26 mouse cellular contexts compared by ENCODE assay signal in genomic region chr5:37920481-37920880, GRCm38 (mm10).
DNase-seq lines count a peak whose midpoint lies in the region; ATAC-seq lines count a peak whose summit lies in the region.
"Had no signal": no experiment of that assay in that cellular context is flagged by ENCODE, and none has a peak within 500 bp of the region (broad histone marks: within the 10 kb centered on the region; RNA-seq: fewer than 3 reads in every experiment).

No protein-coding gene starts in this region.

- peak; percentile 61 for DNase-seq in midbrain, embryonic 11.5 days (ENCODE audit: low spot score, missing footprints)
- peak; percentile 90 for DNase-seq in R1 (ENCODE audit: low read depth, low spot score)
- peak; percentile 19 for DNase-seq in embryonic facial prominence, embryonic 14.5 days (ENCODE audit: low spot score)
- DNase-seq in lung, postnatal 25 days (ENCODE audit: low spot score): no peak
- no peak for DNase-seq in heart, adult 8-10 months (ENCODE audit: low spot score)
- DNase-seq: adrenal gland, adult 2 months; adrenal gland, postnatal 14 days; B cell, adult 2 months; cerebellum, adult 11 months; cerebellum, adult 8-10 months; cerebellum, postnatal 10 days; cerebellum, postnatal 36 days; embryo, embryonic 11 days; gastrocnemius, postnatal 25 days; heart, adult 18-20 months; heart, postnatal 14 days; heart, postnatal 4 days had no signal

- H3K9ac ChIP-seq in midbrain, embryonic 11.5 days (ENCODE audit: low read length): no peak overlapping the region
- H3K9ac ChIP-seq in midbrain, embryonic 15.5 days: no peak overlapping the region
- no peak overlapping the region for H3K9ac ChIP-seq in embryonic facial prominence, embryonic 14.5 days (ENCODE audit: low read depth, low read length)
- no peak overlapping the region for H3K9ac ChIP-seq in forebrain, embryonic 13.5 days
- H3K9ac ChIP-seq: forebrain, embryonic 15.5 days; heart, embryonic 13.5 days; hindbrain, embryonic 14.5 days had no signal

- H3K9me3 ChIP-seq in midbrain, embryonic 11.5 days (ENCODE audit: control insufficient read depth, low read length): no peaks in the 10 kb centered on the region
- H3K9me3 ChIP-seq in midbrain, embryonic 15.5 days: no peaks in the 10 kb centered on the region
- H3K9me3 ChIP-seq in embryonic facial prominence, embryonic 14.5 days (ENCODE audit: control insufficient read depth, low read length): no peaks in the 10 kb centered on the region
- H3K9me3 ChIP-seq in forebrain, embryonic 13.5 days (replicated peaks): no peaks in the 10 kb centered on the region
- H3K9me3 ChIP-seq: forebrain, embryonic 15.5 days; heart, embryonic 10.5 days; heart, embryonic 13.5 days had no signal

- peaks cover 15% of the 10 kb centered on the region; the same call in 1 of the 2 replicates for H3K27me3 ChIP-seq in midbrain, embryonic 11.5 days (ENCODE audit: control insufficient read depth, insufficient read depth, low read length)
- peaks cover 18% of the 10 kb centered on the region for H3K27me3 ChIP-seq in midbrain, embryonic 15.5 days (replicated peaks)
- H3K27me3 ChIP-seq in embryonic facial prominence, embryonic 14.5 days (replicated peaks; ENCODE audit: control insufficient read depth, insufficient read depth, low read length): peaks cover 11% of the 10 kb centered on the region
- peaks cover 50% of the 10 kb centered on the region for H3K27me3 ChIP-seq in forebrain, embryonic 13.5 days

- no peaks in the 10 kb centered on the region for H3K36me3 ChIP-seq in midbrain, embryonic 11.5 days (ENCODE audit: control insufficient read depth, insufficient read depth, low read length)
- no peaks in the 10 kb centered on the region for H3K36me3 ChIP-seq in midbrain, embryonic 15.5 days (replicated peaks)
- H3K36me3 ChIP-seq in embryonic facial prominence, embryonic 14.5 days (ENCODE audit: control insufficient read depth, insufficient read depth, low read length): no peaks in the 10 kb centered on the region
- no peaks in the 10 kb centered on the region for H3K36me3 ChIP-seq in forebrain, embryonic 13.5 days (ENCODE audit: poor library complexity, severe bottlenecking)
- H3K36me3 ChIP-seq: forebrain, embryonic 15.5 days; heart, embryonic 10.5 days; heart, embryonic 13.5 days had no signal

- no peak for ATAC-seq in midbrain, embryonic 11.5 days (ENCODE audit: low FRiP score)
- no peak for ATAC-seq in midbrain, embryonic 15.5 days (replicated peaks)
- no peak for ATAC-seq in embryonic facial prominence, embryonic 14.5 days (ENCODE audit: low read depth)
- ATAC-seq in forebrain, embryonic 13.5 days: no peak
- ATAC-seq: forebrain, embryonic 15.5 days; hindbrain, postnatal 0 days; inflammation-experienced regulatory T-cells, adult 6 months; intestine, embryonic 16.5 days had no signal

- 0 out of 2 replicates have a peak, but pooled peaks cover 3% of the 10 kb centered on the region for H3K4me1 ChIP-seq in midbrain, embryonic 11.5 days (ENCODE audit: control insufficient read depth, insufficient read depth, low read length)
- peaks cover 7% of the 10 kb centered on the region for H3K4me1 ChIP-seq in midbrain, embryonic 15.5 days
- peaks cover 10% of the 10 kb centered on the region; the same call in 1 of the 2 replicates for H3K4me1 ChIP-seq in embryonic facial prominence, embryonic 14.5 days (ENCODE audit: control insufficient read depth, insufficient read depth, low read length)
- H3K4me1 ChIP-seq in forebrain, embryonic 13.5 days: peaks cover 7% of the 10 kb centered on the region; the same call in 1 of the 2 replicates

- no peak overlapping the region for H3K4me2 ChIP-seq in midbrain, embryonic 11.5 days
- H3K4me2 ChIP-seq in midbrain, embryonic 15.5 days: no peak overlapping the region
- no peak overlapping the region for H3K4me2 ChIP-seq in embryonic facial prominence, embryonic 14.5 days (ENCODE audit: low read depth, low read length)
- H3K4me2 ChIP-seq in forebrain, embryonic 13.5 days: no peak overlapping the region
- H3K4me2 ChIP-seq: forebrain, embryonic 15.5 days; heart, embryonic 13.5 days; hindbrain, embryonic 14.5 days had no signal

- H3K27ac ChIP-seq in midbrain, embryonic 11.5 days (ENCODE audit: low read depth, low read length): no peak overlapping the region
- no peak overlapping the region for H3K27ac ChIP-seq in midbrain, embryonic 15.5 days
- H3K27ac ChIP-seq in embryonic facial prominence, embryonic 14.5 days (replicated peaks; ENCODE audit: low read depth, low read length): no peak overlapping the region
- no peak overlapping the region for H3K27ac ChIP-seq in forebrain, embryonic 13.5 days
- H3K27ac ChIP-seq: forebrain, embryonic 15.5 days; heart, embryonic 10.5 days; heart, embryonic 13.5 days; hindbrain, embryonic 14.5 days; hindbrain, postnatal 0 days had no signal

- 20% methylated on average over 2 of the region's 2 CpGs for WGBS in midbrain, embryonic 11.5 days
- 15% methylated on average over 2 of the region's 2 CpGs for WGBS in midbrain, embryonic 15.5 days
- 12% methylated on average over 2 of the region's 2 CpGs for WGBS in embryonic facial prominence, embryonic 14.5 days
- WGBS in forebrain, embryonic 13.5 days: 17% methylated on average over 2 of the region's 2 CpGs

- H3K4me3 ChIP-seq in midbrain, embryonic 11.5 days (ENCODE audit: low read depth, low read length): no peak overlapping the region
- no peak overlapping the region for H3K4me3 ChIP-seq in midbrain, embryonic 15.5 days
- no peak overlapping the region for H3K4me3 ChIP-seq in embryonic facial prominence, embryonic 14.5 days (ENCODE audit: low read depth, low read length)
- H3K4me3 ChIP-seq in forebrain, embryonic 13.5 days: no peak overlapping the region
- H3K4me3 ChIP-seq: forebrain, embryonic 15.5 days; heart, embryonic 10.5 days; heart, embryonic 13.5 days had no signal

Comparison
In these comparisons a context has a peak if more than half of its experiments do, and no peak if none do; other contexts are left out.
1. DNase-seq: peak in midbrain, embryonic 11.5 days (single experiment), R1 (single experiment) and embryonic facial prominence, embryonic 14.5 days (single experiment); none in lung, postnatal 25 days (single experiment) and heart, adult 8-10 months (single experiment).